Mouse (Mus musculus): ENCODE results near the gene Dupd1.
A peak's percentile ranks its signal among the peaks of the same experiment; 100 is the strongest.

Gene Dupd1

DNA sequence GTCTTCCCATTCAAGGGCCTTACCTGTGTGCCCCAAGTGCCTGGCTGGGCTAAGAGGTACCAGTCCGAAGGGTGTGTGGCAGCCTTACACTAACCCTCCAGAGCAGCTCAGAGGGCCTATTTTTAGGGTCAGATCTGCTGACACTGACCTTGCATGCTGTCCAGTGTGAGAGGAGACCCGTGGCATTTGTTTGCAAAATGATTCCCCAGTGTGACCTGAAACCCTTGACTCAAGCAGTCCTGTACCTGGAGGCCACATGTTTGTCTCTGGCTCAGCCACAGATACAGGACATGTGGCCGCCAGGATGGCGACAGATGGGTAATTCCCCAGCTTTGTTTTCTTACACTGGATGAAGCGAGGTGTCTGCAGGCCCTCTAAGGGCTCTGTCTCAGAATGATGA, at the start of gene Dupd1:
Gene Dupd1 (minus strand): TSS at position 91 of the 400 bp plus-strand sequence.
- no peak for DNase-seq (ENCODE audit: low spot score)

DNA sequence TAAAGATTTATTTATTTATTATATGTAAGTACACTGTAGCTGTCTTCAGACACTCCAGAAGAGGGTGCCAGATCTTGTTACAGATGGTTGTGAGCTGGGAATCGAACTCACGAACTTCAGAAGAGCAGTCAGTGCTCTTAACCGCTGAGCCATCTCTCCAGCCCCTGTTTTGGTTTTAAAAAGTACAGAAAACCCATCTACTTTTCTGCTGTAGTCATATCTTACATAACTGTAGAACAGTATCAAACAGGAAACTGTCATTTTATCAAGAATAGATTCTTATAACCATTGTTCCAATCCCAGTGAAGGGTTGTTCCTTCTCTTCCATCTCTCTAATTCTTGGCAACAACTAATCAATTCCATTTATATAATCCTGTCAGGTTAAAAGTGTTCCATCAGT, 49.4 kb upstream of the Dupd1 start:
- no peak for DNase-seq (ENCODE audit: low spot score)

DNA sequence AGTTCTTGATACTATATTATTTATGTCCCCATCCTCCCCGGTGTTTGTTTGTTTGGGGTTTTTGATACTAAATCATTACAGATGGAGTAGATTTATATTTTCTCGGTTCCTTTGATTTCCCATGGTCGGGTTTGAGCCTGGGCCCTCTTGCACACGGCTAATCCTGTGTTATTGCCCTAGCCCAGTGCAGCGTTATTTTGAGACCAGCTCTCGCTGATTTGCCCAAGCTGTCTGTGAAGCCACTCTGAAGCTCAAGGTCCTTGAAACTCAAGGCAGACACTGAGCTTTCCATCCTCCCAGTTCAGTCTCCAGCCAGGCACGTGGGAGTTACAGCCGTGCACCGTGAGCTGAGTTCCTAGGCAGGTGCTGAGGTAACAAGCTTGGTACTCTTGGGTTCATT, 47.2 kb upstream of the Dupd1 start:
- DNase-seq (ENCODE audit: low spot score) = no peak

DNA sequence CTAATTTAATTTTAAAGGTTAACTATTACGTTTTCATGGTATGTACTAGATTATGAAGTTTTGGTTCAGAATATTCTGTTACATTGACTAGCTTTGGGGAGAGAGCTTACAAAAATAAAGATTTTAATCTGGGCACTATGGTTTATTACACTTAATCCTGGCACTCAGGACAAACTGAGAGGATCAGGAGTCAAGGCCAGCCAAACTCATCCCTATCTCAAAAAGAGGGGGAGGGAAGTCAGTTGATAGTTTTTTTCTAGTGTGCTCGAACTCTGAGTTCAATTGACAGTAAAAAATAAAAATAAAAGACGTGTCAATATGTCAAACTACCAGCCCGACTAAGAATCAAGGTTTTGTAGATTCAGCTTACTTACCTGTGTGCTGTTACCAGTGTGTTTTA, 39.0 kb upstream of the Dupd1 start:
- no peak for DNase-seq (ENCODE audit: low spot score)

DNA sequence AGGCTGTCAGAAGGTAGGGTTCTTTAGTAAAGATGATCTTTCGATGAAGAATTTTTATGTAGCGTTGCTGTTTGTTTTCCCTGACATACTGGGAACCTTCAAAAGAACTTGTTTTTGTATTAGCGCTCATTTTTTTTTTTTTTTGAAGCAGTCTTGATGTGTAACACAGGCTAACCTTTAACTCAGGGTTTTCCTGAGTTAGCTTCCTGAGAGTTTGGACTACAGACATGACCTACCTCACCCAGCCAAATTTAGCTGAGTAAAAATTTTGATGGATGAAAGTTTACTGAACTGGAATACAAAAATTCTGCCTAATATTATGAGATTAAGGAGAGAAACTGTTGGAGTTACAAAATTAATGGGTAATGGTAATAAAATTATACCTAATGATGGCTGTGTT, 38.0 kb upstream of the Dupd1 start:
- no peak for DNase-seq (ENCODE audit: low spot score)

DNA sequence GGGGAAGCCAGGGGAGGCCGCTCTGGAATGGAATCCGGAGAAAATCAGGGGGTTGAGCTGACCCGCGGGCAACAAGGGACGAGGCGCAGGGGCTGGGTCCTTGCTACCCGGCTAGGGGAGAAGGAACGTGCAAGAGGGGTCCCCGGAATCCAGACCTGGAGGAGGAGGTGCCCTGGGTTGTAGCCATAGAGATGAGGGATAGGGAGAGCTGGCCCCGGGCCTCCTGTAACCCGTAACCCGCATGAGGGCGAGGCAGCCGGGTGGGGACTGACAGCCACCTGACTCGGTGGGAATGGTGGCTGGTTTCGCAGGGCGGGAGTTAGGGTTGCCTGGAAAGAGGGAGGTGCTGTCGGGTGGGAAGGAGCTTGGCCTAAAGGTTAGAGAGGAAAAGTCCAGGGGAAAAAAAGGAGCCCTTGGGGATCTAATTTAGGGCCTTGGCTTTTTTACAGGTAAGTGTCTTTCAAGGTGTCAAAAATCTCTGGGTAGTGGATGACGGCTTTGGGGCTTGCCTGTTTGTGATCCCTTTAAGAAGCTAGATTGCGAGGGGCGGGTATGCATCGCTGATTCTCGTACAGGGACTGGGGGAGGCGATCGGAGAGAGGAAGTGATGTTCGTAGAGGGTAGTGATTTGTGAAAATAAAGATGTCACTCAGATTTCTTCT, 36.6 kb upstream of the Dupd1 start, which contains the start of gene Dusp13:
Gene Dusp13 (minus strand): TSS at position 301 of the 662 bp plus-strand sequence.
- peak; percentile 75 for DNase-seq (ENCODE audit: low spot score)

DNA sequence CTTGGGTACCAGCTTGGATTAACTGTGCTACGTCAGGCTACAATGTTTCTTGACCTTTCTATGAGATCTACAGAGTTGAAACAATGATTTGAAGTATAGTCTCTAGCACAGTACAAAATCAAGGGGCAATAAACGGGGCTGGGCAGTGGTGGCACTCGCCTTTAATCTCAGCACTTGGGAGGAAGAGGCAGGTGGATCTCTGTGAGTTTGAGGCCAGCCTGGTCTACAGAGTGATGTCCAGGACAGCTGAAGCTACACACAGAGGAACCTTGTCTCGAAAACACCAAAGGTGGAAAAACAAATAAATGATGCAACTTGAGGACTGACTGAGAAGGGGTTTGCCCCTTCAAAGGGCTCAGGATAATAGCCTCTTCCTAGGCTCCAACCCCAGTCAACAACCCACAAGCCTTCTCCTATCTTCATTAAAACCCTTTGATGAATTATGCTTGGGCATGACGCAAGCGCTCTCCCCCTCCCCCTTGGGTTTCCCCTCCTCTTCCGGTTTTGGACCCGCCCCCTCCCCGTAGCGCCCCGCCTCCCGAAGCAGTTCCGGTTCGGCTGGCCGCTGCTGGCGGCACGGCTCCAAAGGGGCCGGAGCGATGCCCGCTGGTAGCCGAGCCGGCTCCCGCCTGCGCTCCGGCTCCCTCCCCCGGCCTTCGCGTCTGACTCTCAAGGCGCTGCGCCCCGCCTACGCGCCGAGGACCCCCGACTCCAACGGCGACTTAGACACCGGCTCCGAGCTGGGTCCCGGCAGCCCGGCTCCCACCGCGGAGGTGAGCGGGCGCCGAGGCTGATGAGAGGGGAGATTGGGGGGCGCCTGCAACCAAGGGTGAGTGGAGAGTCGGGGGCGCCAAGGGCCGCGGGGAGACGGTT, 35.9 kb upstream of the Dupd1 start, which contains the start of gene Samd8:
Gene Samd8 (plus strand): TSS at position 524 of the 873 bp plus-strand sequence.
- peak; percentile 90 for DNase-seq (ENCODE audit: low spot score)

DNA sequence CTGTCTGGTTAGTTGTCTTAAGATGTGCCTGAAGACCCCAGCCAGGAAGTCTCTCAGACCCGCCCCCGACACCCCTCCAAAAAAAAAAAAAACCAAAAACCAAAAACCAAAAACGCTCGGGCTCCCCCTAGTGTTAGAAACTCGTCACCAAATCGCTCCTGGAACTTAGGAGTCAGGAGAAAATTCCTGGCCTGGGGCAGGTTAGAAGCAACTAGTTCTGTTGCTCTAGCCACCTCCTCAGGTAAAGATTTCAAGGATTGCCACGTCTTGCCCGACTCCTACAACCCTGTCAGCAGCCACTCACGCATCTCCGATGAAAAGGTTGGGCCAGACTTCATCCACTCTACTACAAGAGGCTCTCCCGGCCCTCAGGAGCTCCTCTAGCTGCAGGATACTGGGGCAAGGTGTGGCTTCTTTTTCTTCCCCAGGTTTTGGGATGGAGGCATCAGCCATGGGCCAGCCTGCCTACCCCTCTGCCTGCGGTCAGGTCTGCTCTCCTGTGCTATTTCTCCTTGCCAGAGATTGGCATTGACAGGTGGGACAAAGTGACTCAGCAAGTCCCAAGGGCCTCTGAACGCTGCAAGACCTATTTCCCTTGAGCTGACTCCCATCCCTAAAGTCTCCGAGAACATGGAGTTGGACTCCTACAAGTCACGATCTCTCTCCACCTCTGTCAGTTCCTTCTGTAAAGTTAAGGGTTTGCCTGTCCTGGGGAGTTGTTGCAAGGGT, 33.9 kb upstream of the Dupd1 start:
- peak; percentile 79 for DNase-seq (ENCODE audit: low spot score)

DNA sequence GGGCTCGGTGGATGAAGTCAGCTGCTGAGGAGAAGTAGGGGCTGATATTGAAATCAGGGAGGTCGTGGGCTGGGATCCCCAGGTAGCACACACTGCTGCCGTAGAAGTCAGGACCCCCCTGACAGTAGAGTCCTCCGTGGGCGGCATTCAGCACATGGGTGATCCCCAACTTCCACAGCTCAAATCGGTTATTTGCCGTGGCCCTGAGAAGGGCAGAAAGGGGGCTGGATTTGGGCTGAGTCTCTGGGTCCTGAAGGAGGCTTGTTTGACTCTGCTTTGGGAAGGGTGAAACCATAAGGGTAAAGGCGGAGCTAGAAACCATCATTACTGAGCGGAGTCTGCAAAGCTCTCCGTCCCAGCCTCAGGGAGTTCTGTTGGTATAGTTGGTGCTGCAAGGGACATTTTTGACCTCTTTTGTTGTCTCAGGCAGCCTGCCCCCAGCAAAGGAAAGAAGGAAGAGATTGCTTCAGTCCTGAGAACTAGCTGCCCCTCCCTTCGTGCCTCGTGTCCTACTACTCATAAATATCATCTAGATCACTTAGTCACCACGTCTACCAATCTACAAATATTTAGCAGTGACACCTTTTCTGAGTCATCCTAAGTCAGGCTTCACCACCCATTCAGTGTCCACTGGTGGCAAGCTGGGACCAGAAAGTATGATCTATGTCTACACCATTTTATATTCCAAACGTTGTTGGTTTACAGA, 33.2 kb upstream of the Dupd1 start:
- DNase-seq (ENCODE audit: low spot score) = no peak

DNA sequence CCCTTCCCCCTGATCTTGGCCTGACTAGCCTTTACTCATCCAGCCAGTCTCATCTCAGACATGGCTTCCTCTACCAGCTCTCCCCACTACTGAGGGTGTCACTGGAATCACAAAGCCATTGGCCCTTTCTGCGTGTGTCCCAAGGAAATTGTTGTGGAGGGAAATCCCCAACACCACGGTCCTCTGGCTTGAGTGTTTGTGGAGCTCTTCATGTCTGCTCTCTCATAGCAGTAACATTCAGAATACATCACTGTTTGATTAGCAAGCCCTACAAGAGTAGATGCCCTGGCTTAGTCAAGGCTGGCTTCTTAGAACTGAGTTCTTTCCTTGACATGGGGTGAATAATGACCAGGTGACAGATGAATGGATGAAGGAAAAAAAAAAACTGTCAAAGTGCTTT, 32.5 kb upstream of the Dupd1 start:
- DNase-seq (ENCODE audit: low spot score) = no peak

DNA sequence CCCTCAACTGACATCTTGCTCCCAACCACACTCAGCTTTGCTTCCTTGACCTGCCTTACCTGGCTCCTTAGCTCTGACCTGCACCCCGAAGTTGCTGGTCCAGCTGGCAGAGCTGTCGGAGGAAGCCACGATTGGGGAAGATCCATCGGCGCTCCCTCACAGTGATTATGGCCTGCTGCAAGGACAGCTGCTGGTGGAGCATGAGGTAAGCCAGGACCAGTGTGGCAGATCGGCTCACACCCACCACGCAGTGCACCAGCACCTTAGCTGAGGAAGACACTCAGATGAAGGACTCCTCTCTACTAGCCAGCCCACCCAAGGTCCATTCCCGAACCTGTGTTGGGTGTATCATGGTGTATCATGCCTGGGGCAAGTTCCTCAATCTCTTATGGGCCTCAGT, 31.9 kb upstream of the Dupd1 start:
- DNase-seq (ENCODE audit: low spot score) = no peak

DNA sequence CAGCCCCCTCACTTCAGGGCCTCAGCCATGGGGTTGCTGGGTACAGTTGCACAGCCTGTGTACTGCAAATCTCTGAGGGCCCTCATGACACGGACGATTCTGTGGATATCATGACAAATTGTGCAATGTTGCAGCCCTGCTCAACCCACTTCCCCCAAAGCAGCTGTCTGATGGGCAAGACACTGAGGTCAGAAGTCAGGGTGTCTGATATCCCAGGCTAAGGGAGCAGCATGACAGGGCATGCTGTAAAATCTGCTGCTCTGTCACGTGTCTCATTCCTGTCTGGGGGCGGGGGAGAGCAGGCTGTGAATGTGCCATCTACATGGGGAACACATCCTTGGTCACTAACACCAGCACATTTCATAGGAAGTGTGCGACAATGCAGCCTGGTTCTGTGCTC, 30.8 kb upstream of the Dupd1 start:
- no peak for DNase-seq (ENCODE audit: low spot score)

DNA sequence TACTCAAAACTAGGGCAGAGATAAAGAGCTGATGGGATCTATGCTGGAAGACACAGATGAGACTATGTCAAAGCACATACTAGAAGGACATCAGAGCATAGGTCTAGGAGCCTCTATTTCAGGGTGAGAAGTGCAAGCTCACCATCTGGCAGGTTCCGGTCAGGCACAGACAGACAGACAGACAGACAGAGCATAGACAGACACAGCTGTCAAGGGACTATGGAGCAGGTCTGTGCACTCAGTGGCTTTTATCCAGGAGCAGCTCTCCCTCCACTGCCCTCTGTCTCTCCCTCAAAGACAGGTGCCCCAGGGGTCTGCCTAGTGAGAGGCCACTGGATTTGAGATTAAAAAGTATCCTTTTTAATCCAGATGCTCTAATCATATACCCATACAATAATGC, 29.8 kb upstream of the Dupd1 start:
- no peak for DNase-seq (ENCODE audit: low spot score)

DNA sequence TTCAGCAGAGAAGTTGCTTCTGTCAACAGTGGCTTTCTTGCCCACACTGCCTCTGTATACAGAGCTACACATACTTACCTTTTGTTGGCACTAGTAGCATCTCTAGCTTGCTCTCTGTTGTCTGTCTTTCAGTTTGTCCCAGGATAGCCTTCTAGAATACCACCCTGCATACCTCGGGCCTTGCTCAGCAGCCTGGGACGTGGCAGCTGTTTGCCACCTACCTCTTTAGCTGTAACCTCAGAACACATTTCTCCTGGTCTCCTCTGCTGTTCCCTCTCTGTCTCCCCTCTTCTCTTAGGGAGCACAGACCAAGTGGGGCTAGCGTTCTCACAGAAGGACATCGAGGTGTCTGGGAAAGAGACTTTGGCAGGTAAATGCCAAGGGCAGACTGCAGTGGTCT, 28.1 kb upstream of the Dupd1 start:
- no peak for DNase-seq (ENCODE audit: low spot score)

DNA sequence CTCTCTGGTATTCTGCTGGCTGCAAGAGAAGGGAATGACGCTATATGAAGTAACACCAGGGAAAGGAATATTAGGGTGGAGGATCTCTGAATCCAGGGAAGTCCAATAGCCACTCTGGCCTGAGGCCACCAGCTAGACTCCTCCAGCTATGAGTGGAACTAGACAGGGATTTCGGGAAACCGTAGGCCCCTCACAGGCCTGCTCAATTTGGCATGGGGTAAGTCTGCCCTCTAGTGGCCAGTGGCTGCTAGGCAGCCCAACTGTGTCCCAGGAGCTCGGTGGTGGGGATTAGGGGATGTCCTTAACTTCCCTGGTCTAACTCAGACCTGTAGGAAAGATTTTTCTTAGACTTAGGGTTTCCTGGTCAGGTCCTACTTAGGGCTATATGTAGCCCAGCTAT, 27.4 kb upstream of the Dupd1 start:
- peak; percentile 92 for DNase-seq (ENCODE audit: low spot score)

DNA sequence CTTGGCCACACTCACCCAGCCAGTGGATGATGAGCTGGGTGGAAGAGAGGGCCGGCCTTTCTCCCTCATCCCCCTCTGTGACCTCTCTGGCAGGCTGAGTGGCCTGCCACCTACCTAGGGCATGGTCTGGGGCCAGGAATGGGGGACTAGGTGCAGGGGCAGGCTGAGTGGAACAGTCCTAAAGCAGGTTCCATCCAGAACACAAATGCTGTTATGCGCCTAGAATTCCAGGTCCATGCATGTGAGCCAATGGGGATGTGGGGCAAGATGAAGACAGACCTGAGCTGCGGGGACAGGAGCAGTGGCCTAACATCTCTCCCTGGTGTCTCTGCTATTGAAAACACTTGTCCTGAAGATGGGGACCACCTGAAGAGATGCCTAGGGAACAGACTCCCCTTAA, 26.9 kb upstream of the Dupd1 start:
- DNase-seq (ENCODE audit: low spot score) = no peak

DNA sequence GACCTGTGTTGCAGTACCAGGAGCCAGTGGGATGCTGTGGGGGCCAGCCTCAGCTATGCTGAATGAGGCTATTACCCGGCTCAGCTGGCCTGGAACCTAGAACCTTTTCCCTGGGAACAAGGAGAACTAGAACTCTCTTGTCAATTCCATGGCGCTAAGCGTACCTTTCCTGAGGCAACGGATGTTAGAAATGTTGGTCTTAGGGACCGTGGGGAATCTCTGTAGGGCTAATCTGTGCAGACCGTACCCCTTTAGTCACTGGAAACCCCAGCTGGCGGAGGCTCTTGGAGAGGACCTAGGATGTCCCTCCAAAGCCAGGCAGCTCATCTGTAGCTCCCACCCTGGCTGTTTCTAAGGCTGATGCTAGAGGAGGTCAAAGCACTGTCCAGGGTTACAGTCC, 26.0 kb upstream of the Dupd1 start:
- no peak for DNase-seq (ENCODE audit: low spot score)

DNA sequence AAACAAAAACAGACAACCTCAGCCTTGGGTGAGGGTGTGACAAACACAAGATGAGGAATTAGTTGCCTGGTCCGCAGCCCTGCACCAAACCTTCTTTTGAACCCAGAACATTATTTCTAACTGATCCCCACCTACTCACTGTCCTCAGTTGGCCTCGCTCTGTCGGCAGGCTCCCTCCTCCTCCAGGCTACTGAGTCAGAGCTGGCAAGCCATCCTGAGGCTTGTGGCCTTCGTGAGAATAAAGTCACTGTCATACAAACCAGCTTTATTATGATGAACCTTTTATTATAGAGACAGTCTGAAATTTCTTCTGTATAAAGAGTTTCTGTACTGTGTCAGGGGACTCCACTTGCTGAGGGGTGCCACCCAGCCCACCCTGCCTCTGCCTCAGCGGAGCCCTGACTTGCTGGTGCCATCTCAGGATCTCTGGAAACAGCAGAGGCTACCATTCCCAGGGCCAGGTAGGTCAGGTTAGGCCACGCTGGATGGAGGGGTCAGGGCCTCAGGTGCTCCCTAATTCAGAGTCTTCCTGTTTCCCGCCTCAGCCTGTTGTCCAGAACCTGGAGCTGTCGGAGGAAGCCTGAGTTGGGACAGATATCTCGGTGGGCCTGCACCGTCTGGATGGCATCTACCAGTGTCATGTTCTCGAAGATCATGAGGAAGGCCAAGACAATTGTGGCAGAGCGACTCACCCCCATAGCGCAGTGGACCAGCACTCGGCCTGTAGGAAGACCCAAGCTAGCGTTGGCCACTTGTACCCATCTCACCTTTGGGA, 18.9 kb upstream of the Dupd1 start:
- no peak for DNase-seq (ENCODE audit: low spot score)

DNA sequence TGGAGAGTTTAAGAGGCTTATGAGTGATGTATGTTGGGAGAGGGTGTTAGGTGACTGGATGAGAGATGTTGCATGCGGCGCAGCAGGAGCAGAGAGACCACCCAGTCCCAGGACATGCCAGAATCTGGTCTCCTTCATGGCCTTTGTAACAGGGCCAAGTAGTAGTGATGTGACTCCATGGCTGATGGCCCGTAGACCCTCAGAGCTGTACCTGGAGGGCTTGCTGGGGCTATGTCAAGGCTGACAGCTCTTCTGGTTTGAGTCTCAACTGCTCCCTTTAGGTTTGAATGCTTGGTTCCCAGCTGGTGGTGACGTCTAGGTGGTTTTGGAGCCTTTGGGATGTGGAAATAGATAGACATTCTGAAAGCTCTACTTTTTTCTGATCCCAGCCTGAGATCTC, 15.6 kb upstream of the Dupd1 start:
- no peak for DNase-seq (ENCODE audit: low spot score)

DNA sequence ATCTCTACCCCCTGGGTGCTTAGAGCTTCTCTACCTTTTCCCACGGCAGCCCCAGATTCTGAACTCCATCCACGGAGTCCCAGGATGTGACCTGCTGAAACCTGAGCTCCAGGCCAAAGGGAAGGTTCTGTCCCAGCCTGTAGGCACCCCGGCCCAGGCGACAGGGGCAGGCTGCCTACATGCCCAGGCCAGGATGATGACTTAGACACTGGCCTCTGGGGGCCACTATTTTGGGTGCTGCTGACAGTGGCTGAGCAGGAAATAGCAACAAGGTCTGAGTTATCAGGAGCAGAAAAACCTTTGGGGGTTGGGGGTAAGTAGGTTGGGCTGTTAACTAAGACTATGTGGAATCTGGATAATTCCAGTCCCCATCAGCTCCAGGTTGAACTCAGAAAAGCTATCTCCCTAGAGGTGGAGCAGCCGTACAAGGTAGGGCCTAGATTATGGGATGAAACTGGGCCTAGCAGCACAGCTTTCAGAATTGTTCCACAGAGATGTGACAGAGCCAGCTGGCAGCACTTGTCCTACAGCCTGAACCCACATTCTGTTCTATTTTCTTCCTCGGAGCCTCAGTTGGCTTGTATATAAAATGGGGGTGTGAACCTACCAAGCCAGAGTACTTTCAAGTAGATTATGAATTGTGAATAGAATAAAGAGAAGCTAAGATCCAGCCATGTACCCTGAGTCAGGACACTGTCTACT, 14.8 kb upstream of the Dupd1 start:
- no peak for DNase-seq (ENCODE audit: low spot score)
